Mouse (Mus musculus) MEL (cell line): ENCODE measurements around the gene Npsr1. TPM values are rescaled to one million over a fixed set of nuclear protein-coding genes. Genes with fewer than 3 reads are reported as not detected.

Experiments used
- DNase-seq: peaks from one replicate; pipeline ENCODE4 v3.0.0; 2011; ENCODE audit warnings: low read depth, low spot score
- H3K27ac ChIP-seq: 2 replicates; pipeline ENCODE4 v1.5.1; 2012; ENCODE audit warnings: low read depth, mild to moderate bottlenecking, control low read depth, low read length, moderate library complexity; ENCODE audit not compliant: control insufficient read depth
- H3K27me3 ChIP-seq, 2 experiments: fragments of 150-350 bp in 1 of 2; sonication (generic) in 1 of 2; 2 replicates each; pipeline ENCODE4 v1.6.1; 2012; ENCODE audit warnings: low read length in 2 of 2, mild to moderate bottlenecking in 2 of 2, improper control_type of control experiment in 1 of 2, moderate library complexity in 1 of 2; ENCODE audit not compliant: insufficient read depth in 2 of 2, control insufficient read depth in 1 of 2
- H3K36me3 ChIP-seq, 2 experiments: 2 replicates each; pipeline ENCODE4 v1.6.1; 2012 to 2014; ENCODE audit warnings: low read length in 2 of 2, improper control_type of control experiment in 1 of 2, inconsistent platforms in 1 of 2, mild to moderate bottlenecking in 1 of 2; ENCODE audit not compliant: insufficient read depth in 2 of 2, control insufficient read depth in 1 of 2
- H3K4me1 ChIP-seq, 2 experiments: fragments of 150-350 bp in 1 of 2; sonication (generic) in 1 of 2; 2 replicates each; pipeline ENCODE4 v1.6.1; 2012; ENCODE audit warnings: low read length in 2 of 2, improper control_type of control experiment in 1 of 2, mild to moderate bottlenecking in 1 of 2; ENCODE audit not compliant: insufficient read depth in 2 of 2, control insufficient read depth in 1 of 2
- H3K4me3 ChIP-seq, 2 experiments: fragments of 150-350 bp in 1 of 2; sonication (generic) in 1 of 2; 2 replicates each; pipeline ENCODE4 v1.5.1; 2012; ENCODE audit warnings: low read depth in 2 of 2, low read length in 2 of 2, mild to moderate bottlenecking in 2 of 2, moderate library complexity in 2 of 2, control low read depth in 1 of 2, improper control_type of control experiment in 1 of 2; ENCODE audit not compliant: control insufficient read depth in 1 of 2, insufficient read depth in 1 of 2
- H3K79me2 ChIP-seq: 2 replicates; pipeline ENCODE4 v1.6.1; 2012; ENCODE audit warnings: mild to moderate bottlenecking, low read length, moderate library complexity; ENCODE audit not compliant: control insufficient read depth, poor library complexity, insufficient read depth
- H3K9ac ChIP-seq: 2 replicates; pipeline ENCODE4 v1.6.1; 2012; ENCODE audit warnings: low read depth, mild to moderate bottlenecking, control low read depth, low read length, moderate library complexity; ENCODE audit not compliant: control insufficient read depth, poor library complexity, severe bottlenecking
- H3K9me3 ChIP-seq: fragments of 150-350 bp; sonication (generic); replicated peaks from 2 replicates; pipeline ENCODE4 v1.6.1; 2012; ENCODE audit warnings: mild to moderate bottlenecking, low read length, improper control_type of control experiment, moderate library complexity; ENCODE audit not compliant: insufficient read depth
- CHD1 ChIP-seq: IDR thresholded peaks from 2 replicates; pipeline ENCODE4 v1.6.1; 2012; ENCODE audit warnings: low read depth, mild to moderate bottlenecking, inconsistent platforms, low read length, improper control_type of control experiment
- CTCF ChIP-seq, 3 experiments: IDR thresholded peaks in 2 of 3; conservative IDR thresholded peaks in 1 of 3; 2 replicates each; pipeline ENCODE4 v1.5.1; 2011 to 2012; ENCODE audit warnings: low read length in 3 of 3, low read depth in 2 of 3, mild to moderate bottlenecking in 2 of 3, improper control_type of control experiment in 1 of 3, inconsistent platforms in 1 of 3, mixed read lengths in 1 of 3, moderate library complexity in 1 of 3; ENCODE audit not compliant: control insufficient read depth in 1 of 3, insufficient read depth in 1 of 3, poor library complexity in 1 of 3, severe bottlenecking in 1 of 3
- E2F4 ChIP-seq: IDR thresholded peaks from 2 replicates; pipeline ENCODE4 v1.6.1; 2011; ENCODE audit warnings: low read depth, low read length, improper control_type of control experiment, borderline replicate concordance
- ELF1 ChIP-seq: IDR thresholded peaks from 2 replicates; pipeline ENCODE4 v1.6.1; 2014; ENCODE audit warnings: low read depth, mild to moderate bottlenecking, inconsistent platforms, low read length, improper control_type of control experiment, moderate library complexity
- EP300 ChIP-seq, 2 experiments: IDR thresholded peaks; 2 replicates each; pipeline ENCODE4 v1.6.1; 2011; ENCODE audit warnings: improper control_type of control experiment in 2 of 2, low read length in 2 of 2, low read depth in 1 of 2, mild to moderate bottlenecking in 1 of 2
- ETS1 ChIP-seq: IDR thresholded peaks from 2 replicates; pipeline ENCODE4 v1.6.1; 2012; ENCODE audit warnings: low read depth, mild to moderate bottlenecking, inconsistent platforms, low read length, improper control_type of control experiment, moderate library complexity
- HCFC1 ChIP-seq: IDR thresholded peaks from 2 replicates; pipeline ENCODE4 v1.6.1; 2012; ENCODE audit warnings: low read depth, mild to moderate bottlenecking, inconsistent platforms, low read length, improper control_type of control experiment, moderate library complexity
- MAFK ChIP-seq: IDR thresholded peaks from 2 replicates; pipeline ENCODE4 v1.6.1; 2011; ENCODE audit warnings: low read depth, mild to moderate bottlenecking, low read length, improper control_type of control experiment, borderline replicate concordance
- MAX ChIP-seq: IDR thresholded peaks from 2 replicates; pipeline ENCODE4 v1.6.1; 2011; ENCODE audit warnings: low read length, improper control_type of control experiment
- MAZ ChIP-seq: IDR thresholded peaks from 2 replicates; pipeline ENCODE4 v1.6.1; 2012; ENCODE audit warnings: low read depth, mild to moderate bottlenecking, inconsistent platforms, low read length, improper control_type of control experiment
- MEF2A ChIP-seq: IDR thresholded peaks from 2 replicates; pipeline ENCODE4 v1.6.1; 2014; ENCODE audit warnings: low read depth, mild to moderate bottlenecking, inconsistent platforms, low read length, improper control_type of control experiment; ENCODE audit not compliant: poor library complexity, insufficient replicate concordance, severe bottlenecking; ENCODE audit errors: extremely low read depth
- MYB ChIP-seq: IDR thresholded peaks from 2 replicates; pipeline ENCODE4 v1.6.1; 2011; ENCODE audit warnings: mild to moderate bottlenecking, low read depth, low read length, improper control_type of control experiment
- MYC ChIP-seq: IDR thresholded peaks from 2 replicates; pipeline ENCODE4 v1.6.1; 2011; ENCODE audit warnings: low read depth, mild to moderate bottlenecking, low read length, improper control_type of control experiment, moderate library complexity
- NRF1 ChIP-seq: IDR thresholded peaks from 2 replicates; pipeline ENCODE4 v1.6.1; 2014; ENCODE audit warnings: low read depth, mild to moderate bottlenecking, inconsistent platforms, low read length, improper control_type of control experiment, moderate library complexity; ENCODE audit not compliant: poor library complexity, insufficient read depth, severe bottlenecking
- POLR2A ChIP-seq, 2 experiments: IDR thresholded peaks; 2 replicates each; pipeline ENCODE4 v1.6.1; 2011 to 2012; ENCODE audit warnings: low read length in 2 of 2, mild to moderate bottlenecking in 2 of 2, control low read depth in 1 of 2, improper control_type of control experiment in 1 of 2, low read depth in 1 of 2, moderate library complexity in 1 of 2; ENCODE audit not compliant: control insufficient read depth in 1 of 2, insufficient read depth in 1 of 2, poor library complexity in 1 of 2
- POLR2AphosphoS2 ChIP-seq: IDR thresholded peaks from 2 replicates; pipeline ENCODE4 v1.6.1; 2011; ENCODE audit warnings: low read length, improper control_type of control experiment
- SMC3 ChIP-seq: IDR thresholded peaks from 2 replicates; pipeline ENCODE4 v1.6.1; 2011; ENCODE audit warnings: low read depth, low read length, improper control_type of control experiment
- TAL1 ChIP-seq: IDR thresholded peaks from 2 replicates; pipeline ENCODE4 v1.6.1; 2012; ENCODE audit warnings: mild to moderate bottlenecking, inconsistent platforms, low read length, moderate library complexity, mixed read lengths
- TCF12 ChIP-seq: IDR thresholded peaks from 2 replicates; pipeline ENCODE4 v1.6.1; 2014; ENCODE audit warnings: low read depth, mild to moderate bottlenecking, inconsistent platforms, low read length, improper control_type of control experiment, moderate library complexity
- UBTF ChIP-seq: IDR thresholded peaks from 2 replicates; pipeline ENCODE4 v1.6.1; 2012; ENCODE audit warnings: low read depth, mild to moderate bottlenecking, inconsistent platforms, low read length, improper control_type of control experiment, moderate library complexity, borderline replicate concordance; ENCODE audit not compliant: insufficient read depth
- USF1 ChIP-seq: IDR thresholded peaks from 2 replicates; pipeline ENCODE4 v1.6.1; 2014; ENCODE audit warnings: low read depth, mild to moderate bottlenecking, inconsistent platforms, low read length, improper control_type of control experiment, moderate library complexity
- USF2 ChIP-seq, 2 experiments: IDR thresholded peaks; 2 replicates each; pipeline ENCODE4 v1.6.1; 2011 to 2012; ENCODE audit warnings: improper control_type of control experiment in 2 of 2, low read length in 2 of 2, borderline replicate concordance in 1 of 2, inconsistent platforms in 1 of 2, low read depth in 1 of 2, mild to moderate bottlenecking in 1 of 2; ENCODE audit not compliant: insufficient read depth in 1 of 2
- ZC3H11A ChIP-seq: IDR thresholded peaks from 2 replicates; pipeline ENCODE4 v1.6.1; 2012; ENCODE audit warnings: low read depth, mild to moderate bottlenecking, inconsistent platforms, low read length, improper control_type of control experiment
- ZKSCAN1 ChIP-seq: IDR thresholded peaks from 2 replicates; pipeline ENCODE4 v1.6.1; 2012; ENCODE audit warnings: low read depth, mild to moderate bottlenecking, inconsistent platforms, low read length, improper control_type of control experiment, moderate library complexity
- ZMIZ1 ChIP-seq: IDR thresholded peaks from 2 replicates; pipeline ENCODE4 v1.6.1; 2012; ENCODE audit warnings: low read depth, mild to moderate bottlenecking, inconsistent platforms, low read length, improper control_type of control experiment, moderate library complexity
- ZNF384 ChIP-seq: IDR thresholded peaks from 2 replicates; pipeline ENCODE4 v1.6.1; 2012; ENCODE audit warnings: low read depth, mild to moderate bottlenecking, inconsistent platforms, low read length, improper control_type of control experiment
- polyA plus RNA-seq, 2 experiments: library from polyadenylated mRNA; stranded (reverse) in 1 of 2; unstranded in 1 of 2; fragments of >175 nt in 1 of 2; fragments of >200 nt in 1 of 2; gene quantifications; 2 replicates each; pipeline versions ENCODE4 v1.2.1 to v1.2.4; 2012; ENCODE audit warnings: low replicate concordance in 2 of 2, low read depth in 1 of 2; ENCODE audit not compliant: insufficient read length in 2 of 2, insufficient read depth in 1 of 2, missing spikeins in 1 of 2
- total RNA-seq: library from RNA; depleted of rRNA; stranded (reverse); fragments of 300-350 nt; gene quantifications from 2 replicates; pipeline ENCODE4 v1.2.3, GENCODE M21; 2012

Gene Npsr1
- total and polyA plus RNA-seq, 3 experiments: 0.08 TPM; not detected in 2

DNA sequence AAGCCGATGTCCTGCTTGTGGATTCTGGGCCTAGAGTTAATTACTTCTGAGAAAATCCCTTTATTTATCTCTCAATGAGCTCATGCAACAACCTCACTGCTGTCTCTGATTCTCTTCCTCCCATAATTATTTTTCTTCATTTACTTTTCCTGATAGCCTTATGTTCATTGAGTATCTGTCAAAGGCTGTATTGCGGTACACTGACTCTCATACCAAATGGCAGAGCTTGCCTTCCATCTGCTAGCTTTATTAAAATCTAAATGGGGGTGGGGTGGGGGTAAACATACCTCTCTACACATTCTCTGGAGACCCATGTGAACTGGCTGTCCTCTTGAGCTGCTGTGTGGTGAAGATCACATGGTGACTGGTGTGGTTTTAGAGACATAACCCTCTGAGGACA lies 80.9 kb downstream of the Npsr1 start:
- TF ChIP-seq MEF2A (no peak), ZMIZ1 (no peak), ZC3H11A (no peak), POLR2A (IDR thresholded peaks at IDR 0.05; ENCODE audit: control insufficient read depth in 1 of 2, insufficient read depth in 1 of 2, low read depth in 1 of 2, low read length in 2 of 2, poor library complexity in 1 of 2) (no peak), CHD1 (no peak), UBTF (no peak), ETS1 (no peak), TCF12 (no peak), NRF1 (no peak), MAZ (no peak), POLR2AphosphoS2 (no peak), MAX (no peak), SMC3 (no peak), USF1 (no peak)

DNA sequence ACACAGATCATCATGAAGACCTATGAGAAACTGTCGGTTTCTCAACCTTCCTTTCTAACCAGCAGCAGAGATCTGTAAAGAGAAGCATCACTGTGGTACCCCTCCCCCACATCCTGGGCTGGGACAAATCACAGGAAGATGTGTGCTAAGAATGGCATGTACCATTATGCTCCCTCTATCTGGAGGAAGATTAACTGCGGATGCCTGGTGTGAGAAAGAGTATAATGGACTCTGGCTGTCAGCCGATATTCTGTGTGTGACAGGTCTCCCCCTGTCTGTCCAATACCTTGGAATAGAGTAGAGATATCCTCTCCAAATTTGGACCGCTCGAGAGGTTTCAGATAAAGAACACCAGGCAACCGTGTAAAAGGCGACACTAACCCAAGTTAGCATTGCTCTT lies 83.1 kb downstream of the Npsr1 start:
- no peak overlapping the region for H3K9ac ChIP-seq

More for the DNA sequence above, 80.9 kb downstream of the Npsr1 start:
- DNase-seq: no peak
- Histone ChIP-seq H3K4me1 (no peaks in the 10 kb centered on the region), H3K9me3 (no peaks in the 10 kb centered on the region), H3K27me3 (no peaks in the 10 kb centered on the region), H3K79me2 (no peaks in the 10 kb centered on the region), H3K36me3 (no peaks in the 10 kb centered on the region), H3K4me3 (no peak overlapping the region), H3K9ac (no peak overlapping the region), H3K27ac (no peak overlapping the region)

More for the DNA sequence above, 83.1 kb downstream of the Npsr1 start:
- H3K27me3 ChIP-seq: no peaks in the 10 kb centered on the region
- no peak overlapping the region for H3K27ac ChIP-seq
- H3K79me2 ChIP-seq: no peaks in the 10 kb centered on the region
- H3K36me3 ChIP-seq: no peaks in the 10 kb centered on the region
- H3K9me3 ChIP-seq: no peaks in the 10 kb centered on the region
- H3K4me1 ChIP-seq: no peaks in the 10 kb centered on the region
- no peak overlapping the region for H3K4me3 ChIP-seq
- DNase-seq: no peak
- TF ChIP-seq MYB (no peak), EP300 (IDR thresholded peaks at IDR 0.05; ENCODE audit: low read depth in 1 of 2, low read length in 2 of 2) (no peak), ZC3H11A (no peak), UBTF (no peak), HCFC1 (no peak), USF1 (no peak), MAFK (no peak), CHD1 (no peak), E2F4 (no peak), MYC (no peak), USF2 (IDR thresholded peaks at IDR 0.05; ENCODE audit: borderline replicate concordance in 1 of 2, insufficient read depth in 1 of 2, low read depth in 1 of 2, low read length in 2 of 2) (no peak), ELF1 (no peak), TAL1 (no peak), CTCF (IDR thresholded peaks at IDR 0.05 in 2 of 3, conservative IDR thresholded peaks at IDR 0.05 in 1 of 3; ENCODE audit: control insufficient read depth in 1 of 3, insufficient read depth in 1 of 3, low read depth in 2 of 3, low read length in 3 of 3, poor library complexity in 1 of 3, severe bottlenecking in 1 of 3) (no peak), NRF1 (no peak), ZNF384 (no peak), ZMIZ1 (no peak), ZKSCAN1 (no peak), MAX (no peak)
- TF ChIP-seq, all 39 proteins: peak for 0
